Mouse (Mus musculus): ENCODE measurements around the gene Mapk10.
"Not testable (repeated sequence)": the region's sequence is repeated elsewhere in the genome, so short reads cannot be mapped to it uniquely, and the experiment has no call there.

Gene Mapk10

GRCm38 (mm10) chr5:102976540-102976939 lies 234.6 kb downstream of the Mapk10 start:
- no peak for DNase-seq (ENCODE audit: extremely low spot score, low spot score)

GRCm38 (mm10) chr5:102974400-102974799 lies 236.7 kb downstream of the Mapk10 start:
- DNase-seq (ENCODE audit: extremely low spot score, low spot score) = no peak

- DNase-seq (ENCODE audit: extremely low spot score, low spot score) = no peak
These were observed 246.7 kb downstream of the Mapk10 start for GRCm38 (mm10) chr5:102964396-102964795.

GRCm38 (mm10) chr5:102953414-102953813 lies 257.7 kb downstream of the Mapk10 start:
- no peak for DNase-seq (ENCODE audit: extremely low spot score, low spot score)

GRCm38 (mm10) chr5:102952918-102953317 lies 258.2 kb downstream of the Mapk10 start:
- DNase-seq (ENCODE audit: extremely low spot score, low spot score) = no peak

- DNase-seq (ENCODE audit: extremely low spot score, low spot score) = no peak
These were observed 263.9 kb downstream of the Mapk10 start for GRCm38 (mm10) chr5:102947061-102947711.

GRCm38 (mm10) chr5:102946625-102947024 lies 264.5 kb downstream of the Mapk10 start:
- DNase-seq (ENCODE audit: extremely low spot score, low spot score) = no peak

- not testable (repeated sequence) for DNase-seq (ENCODE audit: extremely low spot score, low spot score)
These were observed 267.1 kb downstream of the Mapk10 start for GRCm38 (mm10) chr5:102943864-102944630.

- DNase-seq (ENCODE audit: extremely low spot score, low spot score) = no peak
These were observed 281.0 kb downstream of the Mapk10 start for GRCm38 (mm10) chr5:102930161-102930560.

GRCm38 (mm10) chr5:102926786-102927185 lies 284.3 kb downstream of the Mapk10 start:
- no peak for DNase-seq (ENCODE audit: extremely low spot score, low spot score)

- DNase-seq (ENCODE audit: extremely low spot score, low spot score) = no peak
These were observed 290.9 kb downstream of the Mapk10 start for GRCm38 (mm10) chr5:102920199-102920598.

- no peak for DNase-seq (ENCODE audit: extremely low spot score, low spot score)
These were observed 305.5 kb downstream of the Mapk10 start for GRCm38 (mm10) chr5:102905441-102906211.

- no peak for DNase-seq (ENCODE audit: extremely low spot score, low spot score)
These were observed 307.1 kb downstream of the Mapk10 start for GRCm38 (mm10) chr5:102904066-102904465.

GRCm38 (mm10) chr5:102903487-102903886 lies 307.6 kb downstream of the Mapk10 start:
- DNase-seq (ENCODE audit: extremely low spot score, low spot score) = no peak

GRCm38 (mm10) chr5:102901176-102901575 lies 310.0 kb downstream of the Mapk10 start:
- no peak for DNase-seq (ENCODE audit: extremely low spot score, low spot score)

- DNase-seq (ENCODE audit: extremely low spot score, low spot score) = no peak
These were observed 311.4 kb downstream of the Mapk10 start for GRCm38 (mm10) chr5:102899680-102900215.

- DNase-seq (ENCODE audit: extremely low spot score, low spot score) = no peak
These were observed 312.8 kb downstream of the Mapk10 start for GRCm38 (mm10) chr5:102898301-102898700.

GRCm38 (mm10) chr5:102892226-102892625 lies 318.9 kb downstream of the Mapk10 start:
- no peak for DNase-seq (ENCODE audit: extremely low spot score, low spot score)

GRCm38 (mm10) chr5:102889163-102889488 lies 322.0 kb downstream of the Mapk10 start:
- DNase-seq (ENCODE audit: extremely low spot score, low spot score) = no peak

- no peak for DNase-seq (ENCODE audit: extremely low spot score, low spot score)
These were observed 322.5 kb downstream of the Mapk10 start for GRCm38 (mm10) chr5:102888482-102889162.

GRCm38 (mm10) chr5:102875628-102876027 lies 335.5 kb downstream of the Mapk10 start:
- DNase-seq (ENCODE audit: extremely low spot score, low spot score) = no peak

Measured in neural tube, embryonic 10.5 days (tissue).